Mouse (Mus musculus) right cerebral cortex, adult 18-20 months (tissue): ENCODE data around the gene Ubxn2a.
"Not testable (repeated sequence)": the region's sequence is repeated elsewhere in the genome, so short reads cannot be mapped to it uniquely, and the experiment has no call there.

ENCODE experiments used
- DNase-seq: peaks from one replicate; pipeline ENCODE4 v3.0.0; 2022; ENCODE audit warnings: mixed read lengths

Ubxn2a gene

GRCm38 (mm10) chr12:4906951-4907906 lies at the start of gene Ubxn2a:
Gene Ubxn2a, minus strand, starts transcription at chr12:4907705.
- DNase-seq, result peak; percentile 96

GRCm38 (mm10) chr12:4953156-4953555 lies 45.7 kb upstream of the Ubxn2a start:
- DNase-seq, result peak; percentile 7

- DNase-seq, result no peak
Observed at GRCm38 (mm10) chr12:4952272-4952671, 44.8 kb upstream of the Ubxn2a start.

GRCm38 (mm10) chr12:4930820-4931548 lies 23.5 kb upstream of the Ubxn2a start:
- no peak for DNase-seq

GRCm38 (mm10) chr12:4928197-4928596 lies 20.7 kb upstream of the Ubxn2a start:
- DNase-seq, result no peak

- DNase-seq, result peak; percentile 57
Observed at GRCm38 (mm10) chr12:4917805-4918591, 10.5 kb upstream of the Ubxn2a start.

GRCm38 (mm10) chr12:4916994-4917804 lies 9.7 kb upstream of the Ubxn2a start, which contains the start of gene Atad2b:
Gene Atad2b, plus strand, starts transcription at chr12:4917353.
- DNase-seq, result peak; percentile 98

GRCm38 (mm10) chr12:4914944-4915343 lies 7.4 kb upstream of the Ubxn2a start:
- no peak for DNase-seq

- no peak for DNase-seq
Observed at GRCm38 (mm10) chr12:4914441-4914840, 6.9 kb upstream of the Ubxn2a start.

GRCm38 (mm10) chr12:4911716-4912115 lies 4.2 kb upstream of the Ubxn2a start:
- DNase-seq, result no peak

GRCm38 (mm10) chr12:4910496-4910895 lies 3.0 kb upstream of the Ubxn2a start:
- not testable (repeated sequence) for DNase-seq

GRCm38 (mm10) chr12:4908391-4908790 lies 886 bp upstream of the Ubxn2a start:
- no peak for DNase-seq

GRCm38 (mm10) chr12:4906476-4906875 lies 1.0 kb downstream of the Ubxn2a start:
- DNase-seq, result no peak

GRCm38 (mm10) chr12:4905946-4906345 lies 1.6 kb downstream of the Ubxn2a start:
- DNase-seq, result no peak

- no peak for DNase-seq
Observed at GRCm38 (mm10) chr12:4898024-4898423, 9.5 kb downstream of the Ubxn2a start.

- DNase-seq, result no peak
Observed at GRCm38 (mm10) chr12:4889891-4890290, 17.6 kb downstream of the Ubxn2a start.

GRCm38 (mm10) chr12:4889251-4889650 lies 18.3 kb downstream of the Ubxn2a start:
- DNase-seq, result no peak

GRCm38 (mm10) chr12:4888739-4889138 lies 18.8 kb downstream of the Ubxn2a start:
- no peak for DNase-seq

GRCm38 (mm10) chr12:4886581-4886980 lies 20.9 kb downstream of the Ubxn2a start:
- not testable (repeated sequence) for DNase-seq

GRCm38 (mm10) chr12:4885062-4885461 lies 22.4 kb downstream of the Ubxn2a start:
- DNase-seq, result no peak

GRCm38 (mm10) chr12:4882086-4882485 lies 25.4 kb downstream of the Ubxn2a start:
- DNase-seq, result no peak

- DNase-seq, result no peak
Observed at GRCm38 (mm10) chr12:4879048-4879447, 28.5 kb downstream of the Ubxn2a start.
